Mouse (Mus musculus) bone marrow macrophage, adult 2 months (primary cell): ENCODE measurements around the gene Aaed1.

Experiments
- CTCF ChIP-seq: IDR thresholded peaks from 2 replicates; pipeline ENCODE4 v1.5.1; 2012; ENCODE audit warnings: low read depth, mild to moderate bottlenecking, low read length, moderate library complexity
- POLR2A ChIP-seq: IDR thresholded peaks from 2 replicates; pipeline ENCODE4 v1.6.1; 2012; ENCODE audit warnings: mild to moderate bottlenecking, low read depth, low read length, borderline replicate concordance

DNA sequence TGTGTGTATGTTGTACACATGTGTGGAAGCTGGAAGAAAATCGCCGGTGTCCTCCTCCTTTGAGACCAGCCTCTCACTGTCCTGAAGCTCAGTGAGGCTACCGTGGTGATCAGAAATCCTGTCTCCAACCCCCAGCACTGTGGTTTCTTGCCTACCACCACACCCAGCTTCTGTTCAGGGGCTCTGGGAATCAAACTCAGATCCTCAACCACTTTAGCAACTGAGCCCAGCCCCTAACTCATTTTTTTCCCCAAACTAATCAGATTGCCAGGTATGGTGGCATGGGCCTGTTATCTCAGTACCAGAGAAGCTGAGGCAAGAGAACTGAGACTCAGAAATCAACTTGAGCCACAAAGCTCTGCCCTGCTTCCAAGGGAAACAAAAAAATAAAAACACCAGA lies 76.7 kb downstream of the Aaed1 start:
- no peak for TF ChIP-seq CTCF
- TF ChIP-seq POLR2A, result no peak
